Mouse (Mus musculus) c-Kit-positive CD71-negative TER-119-negative erythroid progenitor cells, embryonic 14.5 days (primary cell): ENCODE measurements around the gene Tmc1.

Source experiments
- DNase-seq: peaks from one replicate; pipeline ENCODE4 v3.0.0-alpha.2; 2013; ENCODE audit warnings: low read depth

Tmc1 gene

GRCm38 (mm10) chr19:20797558-20798101, 156.4 kb downstream of the Tmc1 start:
- peak; percentile 25 for DNase-seq

GRCm38 (mm10) chr19:20796001-20796400, 158.0 kb downstream of the Tmc1 start:
- no peak for DNase-seq

GRCm38 (mm10) chr19:20794999-20795398, 159.0 kb downstream of the Tmc1 start:
- DNase-seq, result no peak

- DNase-seq, result no peak
Measured at GRCm38 (mm10) chr19:20792811-20793210, 161.2 kb downstream of the Tmc1 start.

GRCm38 (mm10) chr19:20787289-20787688, 166.7 kb downstream of the Tmc1 start:
- DNase-seq, result no peak

GRCm38 (mm10) chr19:20775681-20776080, 178.3 kb downstream of the Tmc1 start:
- DNase-seq, result no peak

GRCm38 (mm10) chr19:20773941-20774340, 180.1 kb downstream of the Tmc1 start:
- no peak for DNase-seq

GRCm38 (mm10) chr19:20764214-20764613, 189.8 kb downstream of the Tmc1 start:
- peak; percentile 16 for DNase-seq

GRCm38 (mm10) chr19:20761675-20762426, 192.2 kb downstream of the Tmc1 start:
- no peak for DNase-seq

- no peak for DNase-seq
Measured at GRCm38 (mm10) chr19:20761119-20761518, 192.9 kb downstream of the Tmc1 start.

GRCm38 (mm10) chr19:20744630-20745029, 209.4 kb downstream of the Tmc1 start:
- DNase-seq, result no peak
